Mouse (Mus musculus) intestine, postnatal 0 days (tissue): ENCODE data around the gene Pvrig. TPM values are rescaled to one million over a fixed set of nuclear protein-coding genes. Genes with fewer than 3 reads are reported as not detected.
A peak's percentile ranks its signal among the peaks of the same experiment; 100 is the strongest.
"Not testable (repeated sequence)": the region's sequence is repeated elsewhere in the genome, so short reads cannot be mapped to it uniquely, and the experiment has no call there.

Source experiments
- ATAC-seq: fragments of 200-750 bp; cut with Nextera tagmentation; 2 replicates; pipeline ENCODE4 v1.8.0; 2017; ENCODE audit warnings: mild to moderate bottlenecking, moderate TSS enrichment, moderate library complexity
- H3K27ac ChIP-seq: fragments of 300-500 bp; sonication (generic); 2 replicates; pipeline ENCODE4 v1.5.1; 2014; ENCODE audit warnings: mild to moderate bottlenecking, low read depth, low read length, moderate library complexity
- H3K27me3 ChIP-seq: fragments of 300-500 bp; sonication (generic); replicated peaks from 2 replicates; pipeline ENCODE4 v1.6.1; 2014; ENCODE audit warnings: low read length, mixed read lengths; ENCODE audit not compliant: control insufficient read depth, insufficient read depth
- H3K36me3 ChIP-seq: fragments of 300-500 bp; sonication (generic); 2 replicates; pipeline ENCODE4 v1.6.1; 2014; ENCODE audit warnings: mild to moderate bottlenecking, moderate library complexity; ENCODE audit not compliant: control insufficient read depth, insufficient read depth
- H3K4me1 ChIP-seq: fragments of 300-500 bp; sonication (generic); replicated peaks from 2 replicates; pipeline ENCODE4 v1.6.1; 2014; ENCODE audit warnings: antibody characterized with exemption, low read length, mixed read lengths; ENCODE audit not compliant: control insufficient read depth, insufficient read depth
- H3K4me2 ChIP-seq: fragments of 300-500 bp; sonication (generic); replicated peaks from 2 replicates; pipeline ENCODE4 v1.6.1; 2014; ENCODE audit warnings: low read depth, mild to moderate bottlenecking, moderate library complexity
- H3K4me3 ChIP-seq: fragments of 300-500 bp; sonication (generic); 2 replicates; pipeline ENCODE4 v1.5.1; 2014; ENCODE audit warnings: low read depth, low read length
- H3K9ac ChIP-seq: fragments of 300-500 bp; sonication (generic); 2 replicates; pipeline ENCODE4 v1.6.1; 2014; ENCODE audit warnings: mild to moderate bottlenecking, low read depth, low read length
- H3K9me3 ChIP-seq: fragments of 300-500 bp; sonication (generic); 2 replicates; pipeline ENCODE4 v1.6.1; 2016; ENCODE audit warnings: mixed run types; ENCODE audit not compliant: control insufficient read depth
- CTCF ChIP-seq: sonication (generic); IDR thresholded peaks from 2 replicates; pipeline ENCODE4 v1.5.1; 2016; ENCODE audit warnings: low read depth, mild to moderate bottlenecking, control low read depth, antibody characterized with exemption, moderate library complexity
- WGBS: fragments of 180-500 bp; shearing (Covaris S2); extraction: QIAGEN DNeasy Blood & Tissue Kit; methylation state at CpG from one replicate; pipeline ENCODE4 v1.1.7; 2014; 5-methylcytosine and 5-hydroxymethylcytosine counted together
- polyA plus RNA-seq: library from polyadenylated mRNA; unstranded; fragments of >200 nt; fragmentation: Nextera tagmentation; extraction: Ambion mirVana; gene quantifications from 2 replicates; pipeline ENCODE4 v1.2.1, GENCODE M21; 2015

Pvrig gene
- polyA plus RNA-seq, result 0.21 TPM in 1 of 2 replicates, not detected in the other

GRCm38 (mm10) chr5:138341661-138342060, at the start of gene Pvrig:
Gene Pvrig, plus strand, starts transcription at chr5:138341961.
- Histone ChIP-seq H3K27me3 (no peaks in the 10 kb centered on the region), H3K27ac (no peak within 1 kb of the TSS), H3K4me3 (no peak within 1 kb of the TSS), H3K9me3 (no peaks in the 10 kb centered on the region), H3K4me1 (no peaks in the 10 kb centered on the region), H3K36me3 (no peaks in the 10 kb centered on the region), H3K4me2 (no peak within 1 kb of the TSS), H3K9ac (no peak within 1 kb of the TSS)
- WGBS, result 63% methylated on average over 2 of the region's 2 CpGs
- no peak for TF ChIP-seq CTCF
- ATAC-seq, result no peak

GRCm38 (mm10) chr5:138294158-138294557, 47.6 kb upstream of the Pvrig start:
- Histone ChIP-seq H3K27me3 (no peaks in the 10 kb centered on the region), H3K4me3 (no peak overlapping the region), H3K9ac (no peak overlapping the region), H3K27ac (no peak overlapping the region), H3K4me2 (no peak overlapping the region), H3K36me3 (no peaks in the 10 kb centered on the region), H3K9me3 (no peaks in the 10 kb centered on the region), H3K4me1 (no peaks in the 10 kb centered on the region)
- no peak for TF ChIP-seq CTCF
- ATAC-seq, result no peak

GRCm38 (mm10) chr5:138299613-138300012, 42.1 kb upstream of the Pvrig start:
- H3K4me1 ChIP-seq, result no peaks in the 10 kb centered on the region
- no peak overlapping the region for H3K9ac ChIP-seq
- no peaks in the 10 kb centered on the region for H3K27me3 ChIP-seq
- TF ChIP-seq CTCF, result peak; percentile 13; the same call in 1 of the 2 replicates
- H3K9me3 ChIP-seq, result no peaks in the 10 kb centered on the region
- H3K4me2 ChIP-seq, result no peak overlapping the region
- H3K4me3 ChIP-seq, result no peak overlapping the region
- H3K27ac ChIP-seq, result no peak overlapping the region
- 65% methylated on average over 2 of the region's 2 CpGs for WGBS
- H3K36me3 ChIP-seq, result no peaks in the 10 kb centered on the region
- peak; percentile 73 for ATAC-seq

- no peak overlapping the region for H3K4me3 ChIP-seq
- TF ChIP-seq CTCF, result no peak
- no peaks in the 10 kb centered on the region for H3K9me3 ChIP-seq
- 0 out of 2 replicates have a peak, but pooled peaks have one; percentile 33 for ATAC-seq
- H3K36me3 ChIP-seq, result no peaks in the 10 kb centered on the region
- no peak overlapping the region for H3K27ac ChIP-seq
- H3K9ac ChIP-seq, result no peak overlapping the region
- no peak overlapping the region for H3K4me2 ChIP-seq
- H3K27me3 ChIP-seq, result no peaks in the 10 kb centered on the region
- 69% methylated on average over 3 of the region's 3 CpGs for WGBS
- no peaks in the 10 kb centered on the region for H3K4me1 ChIP-seq
These were observed 29.0 kb upstream of the Pvrig start for GRCm38 (mm10) chr5:138312795-138313194.

- H3K4me3 ChIP-seq, result no peak overlapping the region
- no peaks in the 10 kb centered on the region for H3K27me3 ChIP-seq
- no peak for TF ChIP-seq CTCF
- no peak overlapping the region for H3K9ac ChIP-seq
- H3K4me1 ChIP-seq, result no peaks in the 10 kb centered on the region
- H3K27ac ChIP-seq, result no peak overlapping the region
- no peak for ATAC-seq
- H3K9me3 ChIP-seq, result no peaks in the 10 kb centered on the region
- H3K36me3 ChIP-seq, result no peaks in the 10 kb centered on the region
- H3K4me2 ChIP-seq, result no peak overlapping the region
- 88% methylated on average over 3 of the region's 3 CpGs for WGBS
These were observed 1.5 kb downstream of the Pvrig start for GRCm38 (mm10) chr5:138343216-138343615.

GRCm38 (mm10) chr5:138363208-138363607, 21.4 kb downstream of the Pvrig start:
- not testable (repeated sequence) for H3K9ac ChIP-seq, H3K4me2 ChIP-seq, H3K4me1 ChIP-seq, H3K27ac ChIP-seq, ATAC-seq, H3K4me3 ChIP-seq, H3K27me3 ChIP-seq, H3K36me3 ChIP-seq, H3K9me3 ChIP-seq
- 75% methylated on average over 6 of the region's 7 CpGs for WGBS

GRCm38 (mm10) chr5:138365347-138365746, 23.6 kb downstream of the Pvrig start:
- not testable (repeated sequence) for H3K27me3 ChIP-seq, H3K27ac ChIP-seq, H3K9ac ChIP-seq, ATAC-seq, H3K4me3 ChIP-seq, H3K9me3 ChIP-seq, H3K4me1 ChIP-seq, H3K36me3 ChIP-seq, H3K4me2 ChIP-seq
- WGBS, result 83% methylated on average over 8 of the region's 10 CpGs

Other genes with a start within 250 kb of the Pvrig start
- 17.9 and 19.2 TPM in 2 replicates for gene Zscan21, start 225.1 kb upstream of the Pvrig start, polyA plus RNA-seq
- gene Zfp113, start 186.2 kb upstream of the Pvrig start, polyA plus RNA-seq, result 4.5 and 6.1 TPM in 2 replicates
- gene Cops6, start 180.9 kb upstream of the Pvrig start, polyA plus RNA-seq, result 154 and 161 TPM in 2 replicates
- 4.8 and 5.5 TPM in 2 replicates for gene Ap4m1, start 170.0 kb upstream of the Pvrig start, polyA plus RNA-seq
- gene Mcm7, start 169.5 kb upstream of the Pvrig start, polyA plus RNA-seq, result 35.9 and 39.1 TPM in 2 replicates
- 21.8 and 23.5 TPM in 2 replicates for gene Taf6, start 154.5 kb upstream of the Pvrig start, polyA plus RNA-seq
- 12.1 and 13.0 TPM in 2 replicates for gene Cnpy4, start 154.5 kb upstream of the Pvrig start, polyA plus RNA-seq
- 5.2 and 6.0 TPM in 2 replicates for gene Mblac1, start 147.6 kb upstream of the Pvrig start, polyA plus RNA-seq
- gene Nxpe5, start 116.1 kb upstream of the Pvrig start, polyA plus RNA-seq, result 0.07 and 0.12 TPM in 2 replicates
- gene Lamtor4, start 86.5 kb upstream of the Pvrig start, polyA plus RNA-seq, result 124 and 135 TPM in 2 replicates
- 4.4 and 4.8 TPM in 2 replicates for gene BC037034, start 77.9 kb upstream of the Pvrig start, polyA plus RNA-seq
- gene Gal3st4, start 69.1 kb upstream of the Pvrig start, polyA plus RNA-seq, result 0.63 and 0.65 TPM in 2 replicates
- 0.07 TPM in 2 replicates for gene Gm43720, start 62.0 kb upstream of the Pvrig start, polyA plus RNA-seq
- 1.4 TPM in 2 replicates for gene Gpc2, start 62.0 kb upstream of the Pvrig start, polyA plus RNA-seq
- gene Stag3, start 61.7 kb upstream of the Pvrig start, polyA plus RNA-seq, result 6.3 and 7.5 TPM in 2 replicates
- gene Zfp157, start 99.5 kb downstream of the Pvrig start, polyA plus RNA-seq, result 9.2 and 11.0 TPM in 2 replicates
- gene 1700123K08Rik, start 222.8 kb downstream of the Pvrig start, polyA plus RNA-seq, result not detected in 2 replicates